Mouse (Mus musculus) testis, postnatal 10 days (tissue): ENCODE measurements around the gene Tph1.

Experiments
- DNase-seq: peaks from one replicate; pipeline ENCODE4 v3.0.0; 2021; ENCODE audit warnings: low spot score

Gene Tph1

GRCm38 (mm10) chr7:46597006-46597405 lies 75.3 kb downstream of the Tph1 start:
- DNase-seq, result no peak
